Mouse (Mus musculus): ENCODE measurements around the gene Eif1b. TPM values are rescaled to one million over a fixed set of nuclear protein-coding genes. Genes with fewer than 3 reads are reported as not detected.

The Eif1b gene
- polyA plus RNA-seq (2015; fragmentation: Nextera tagmentation; extraction: Ambion mirVana) = 214 and 224 TPM in 2 replicates

DNA sequence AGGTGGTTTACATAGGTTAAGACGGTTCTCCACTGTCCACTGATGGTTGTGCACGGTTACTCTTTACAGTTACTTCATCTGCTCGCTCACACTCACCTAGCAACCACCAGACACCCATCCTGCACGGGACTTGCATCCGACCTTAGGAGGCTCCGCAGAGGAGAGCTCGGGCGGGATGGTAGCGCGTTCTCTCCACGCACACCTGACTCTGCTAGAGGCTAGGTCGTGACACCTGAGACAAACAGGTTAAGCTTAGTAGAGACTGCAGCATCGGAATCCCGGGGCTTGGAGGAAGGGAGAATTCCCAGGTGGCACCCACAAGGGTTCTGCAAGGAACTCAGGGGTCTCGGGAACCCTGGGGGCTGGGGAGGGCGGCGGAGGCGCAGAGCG, at the start of gene Eif1b:
Gene Eif1b (plus strand): TSS at position 223 of the 390 bp plus-strand sequence.
- Histone ChIP-seq H3K4me1 (peaks cover 18% of the 10 kb centered on the region), H3K27me3 (no peaks in the 10 kb centered on the region), H3K9me3 (no peaks in the 10 kb centered on the region), H3K4me2 (replicated peaks) (peak within 1 kb of the TSS; percentile 88), H3K27ac (peak within 1 kb of the TSS; percentile 94), H3K36me3 (peaks cover 25% of the 10 kb centered on the region), H3K9ac (peak within 1 kb of the TSS; percentile 98), H3K4me3 (peak within 1 kb of the TSS; percentile 87)
- ATAC-seq (ENCODE audit: low FRiP score, low read depth) = peak; percentile 52
- WGBS = 3% methylated on average over 19 of the region's 19 CpGs

DNA sequence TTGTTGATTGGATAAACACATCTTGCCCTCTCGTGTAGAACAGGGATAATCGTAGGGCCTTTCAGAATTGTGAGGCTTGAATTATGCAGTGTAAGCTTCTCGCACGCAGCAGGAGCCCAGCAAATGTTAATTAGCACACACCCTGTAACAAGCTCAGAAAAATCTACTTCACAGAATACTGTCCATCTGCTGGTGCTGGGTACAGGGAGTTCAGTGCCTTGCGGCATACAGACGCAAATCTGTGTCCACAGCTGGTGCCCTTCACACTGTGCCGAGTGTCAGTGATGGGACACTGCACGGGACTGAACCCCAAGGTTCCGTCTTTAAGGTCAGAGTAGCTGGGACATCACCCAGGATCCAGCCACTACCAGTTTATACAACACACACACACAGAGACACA, 47.4 kb upstream of the Eif1b start:
- 78% methylated on average over 9 of the region's 9 CpGs for WGBS
- no peaks in the 10 kb centered on the region for H3K27me3 ChIP-seq

GRCm38 (mm10) chr9:120449696-120450329, 42.2 kb upstream of the Eif1b start:
- Histone ChIP-seq H3K9ac (no peak overlapping the region), H3K36me3 (no peaks in the 10 kb centered on the region), H3K4me3 (no peak overlapping the region), H3K27ac (no peak overlapping the region), H3K27me3 (no peaks in the 10 kb centered on the region), H3K4me2 (replicated peaks) (no peak overlapping the region), H3K9me3 (no peaks in the 10 kb centered on the region), H3K4me1 (no peaks in the 10 kb centered on the region)
- no peak for ATAC-seq (ENCODE audit: low FRiP score, low read depth)
- WGBS = 73% methylated on average over 6 of the region's 6 CpGs

More for the DNA sequence above, 47.4 kb upstream of the Eif1b start:
- Histone ChIP-seq H3K9me3 (no peaks in the 10 kb centered on the region), H3K4me1 (no peaks in the 10 kb centered on the region), H3K9ac (no peak overlapping the region), H3K27ac (no peak overlapping the region), H3K4me2 (replicated peaks) (no peak overlapping the region), H3K4me3 (no peak overlapping the region), H3K36me3 (no peaks in the 10 kb centered on the region)
- no peak for ATAC-seq (ENCODE audit: low FRiP score, low read depth)

GRCm38 (mm10) chr9:120455768-120456655, 36.0 kb upstream of the Eif1b start:
- 23% methylated on average over 9 of the region's 9 CpGs for WGBS
- peak; percentile 81 for ATAC-seq (ENCODE audit: low FRiP score, low read depth)
- no peak overlapping the region for H3K4me3 ChIP-seq
- no peaks in the 10 kb centered on the region for H3K36me3 ChIP-seq
- peak overlapping the region; percentile 25; the same call in 1 of the 2 replicates for H3K4me2 ChIP-seq (replicated peaks)
- peak overlapping the region; percentile 88 for H3K27ac ChIP-seq
- no peaks in the 10 kb centered on the region; the same call in 1 of the 2 replicates for H3K9me3 ChIP-seq
- no peak overlapping the region for H3K9ac ChIP-seq
- peaks cover 16% of the 10 kb centered on the region for H3K4me1 ChIP-seq
- no peaks in the 10 kb centered on the region for H3K27me3 ChIP-seq

GRCm38 (mm10) chr9:120470431-120470830, 21.6 kb upstream of the Eif1b start:
- Histone ChIP-seq H3K9ac (no peak overlapping the region), H3K4me1 (no peaks in the 10 kb centered on the region), H3K4me3 (no peak overlapping the region), H3K4me2 (replicated peaks) (no peak overlapping the region), H3K27ac (no peak overlapping the region), H3K9me3 (no peaks in the 10 kb centered on the region), H3K27me3 (no peaks in the 10 kb centered on the region), H3K36me3 (no peaks in the 10 kb centered on the region)
- no peak for ATAC-seq (ENCODE audit: low FRiP score, low read depth)
- 92% methylated on average over 1 of the region's 1 CpGs for WGBS

DNA sequence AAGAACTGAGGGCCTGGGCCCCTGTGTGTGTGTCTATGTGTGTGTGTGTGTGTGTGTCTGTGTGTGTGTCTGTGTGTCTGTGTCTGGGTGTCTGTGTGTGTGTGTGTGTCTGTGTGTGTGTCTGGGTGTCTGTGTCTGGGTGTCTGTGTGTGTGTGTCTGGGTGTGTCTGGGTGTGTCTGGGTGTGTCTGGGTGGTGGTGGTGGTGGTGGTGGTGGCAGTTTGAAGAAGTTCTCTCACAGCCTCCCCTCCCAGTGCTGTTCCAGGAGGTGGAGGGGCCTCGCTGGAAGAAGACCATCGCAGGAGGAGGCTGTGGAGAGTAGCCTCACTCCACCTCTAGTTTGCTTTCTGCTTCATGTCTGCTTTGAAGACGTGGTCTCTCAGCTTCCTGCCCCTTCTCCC, 10.4 kb upstream of the Eif1b start:
- Histone ChIP-seq H3K36me3 (no peaks in the 10 kb centered on the region), H3K4me3 (no peak overlapping the region), H3K4me1 (peaks cover 10% of the 10 kb centered on the region; the same call in 1 of the 2 replicates), H3K27ac (no peak overlapping the region), H3K27me3 (no peaks in the 10 kb centered on the region), H3K9me3 (no peaks in the 10 kb centered on the region), H3K9ac (no peak overlapping the region), H3K4me2 (replicated peaks) (no peak overlapping the region)
- no peak for ATAC-seq (ENCODE audit: low FRiP score, low read depth)
- WGBS = 80% methylated on average over 3 of the region's 3 CpGs

DNA sequence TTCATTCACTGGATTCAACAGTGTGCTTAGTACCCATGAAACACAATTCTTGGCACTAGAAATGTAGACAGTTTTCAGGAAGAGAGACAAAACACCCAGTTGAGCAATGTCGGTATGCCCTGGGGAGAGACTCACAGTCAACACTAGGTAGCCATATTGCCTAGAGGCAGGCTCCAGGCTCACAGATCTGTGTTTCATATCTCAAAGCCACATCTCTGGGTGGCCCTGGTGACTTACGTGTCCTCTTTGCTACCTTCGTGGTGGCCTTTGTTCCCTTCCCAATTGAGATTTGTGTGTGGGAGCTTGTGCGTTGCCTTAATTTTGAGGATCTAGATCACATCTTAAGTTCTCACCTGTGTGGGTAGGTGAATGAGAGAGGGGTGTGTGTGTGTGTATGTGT, 9.7 kb upstream of the Eif1b start:
- Histone ChIP-seq H3K9me3 (no peaks in the 10 kb centered on the region), H3K4me2 (replicated peaks) (no peak overlapping the region)
- 92% methylated on average over 4 of the region's 4 CpGs for WGBS

DNA sequence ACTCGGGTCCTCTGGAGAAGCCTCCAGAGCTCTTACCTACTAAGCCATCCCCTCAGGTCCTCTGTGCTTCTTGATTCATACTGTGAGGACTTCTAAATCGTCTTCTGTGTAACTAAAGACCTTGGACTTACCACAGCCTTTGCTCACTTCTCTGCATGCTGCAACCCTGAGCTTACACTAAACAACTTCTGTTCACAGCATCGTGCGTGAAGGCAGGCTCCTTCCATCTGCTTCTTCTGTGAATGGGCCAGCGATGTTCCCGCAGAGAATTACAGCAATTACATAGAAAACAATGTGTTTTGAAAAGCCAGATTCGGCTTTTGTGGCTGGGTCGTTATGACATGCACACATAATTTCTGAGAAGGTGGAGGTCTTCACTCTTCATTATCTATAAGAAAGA, 8.9 kb upstream of the Eif1b start:
- no peak overlapping the region for H3K4me3 ChIP-seq
- no peaks in the 10 kb centered on the region for H3K9me3 ChIP-seq
- H3K4me1 ChIP-seq = peaks cover 5% of the 10 kb centered on the region; the same call in 1 of the 2 replicates
- 82% methylated on average over 8 of the region's 8 CpGs for WGBS
- no peaks in the 10 kb centered on the region for H3K36me3 ChIP-seq
- ATAC-seq (ENCODE audit: low FRiP score, low read depth) = no peak
- no peak overlapping the region for H3K4me2 ChIP-seq (replicated peaks)
- no peak overlapping the region for H3K27ac ChIP-seq
- no peaks in the 10 kb centered on the region for H3K27me3 ChIP-seq
- H3K9ac ChIP-seq = no peak overlapping the region

More for the DNA sequence above, 9.7 kb upstream of the Eif1b start:
- Histone ChIP-seq H3K4me3 (no peak overlapping the region), H3K27me3 (no peaks in the 10 kb centered on the region), H3K27ac (no peak overlapping the region), H3K9ac (no peak overlapping the region), H3K36me3 (no peaks in the 10 kb centered on the region), H3K4me1 (peaks cover 10% of the 10 kb centered on the region; the same call in 1 of the 2 replicates)
- ATAC-seq (ENCODE audit: low FRiP score, low read depth) = no peak

- 80% methylated on average over 8 of the region's 8 CpGs for WGBS
These were observed 5.0 kb upstream of the Eif1b start for GRCm38 (mm10) chr9:120487076-120487475.

GRCm38 (mm10) chr9:120491509-120491908, 523 bp upstream of the Eif1b start:
- WGBS = 81% methylated on average over 3 of the region's 3 CpGs
- H3K27ac ChIP-seq = peak overlapping the region; percentile 94; the same call in 1 of the 2 replicates
- H3K36me3 ChIP-seq = peaks cover 25% of the 10 kb centered on the region
- no peak for ATAC-seq (ENCODE audit: low FRiP score, low read depth)
- H3K4me1 ChIP-seq = peaks cover 18% of the 10 kb centered on the region
- H3K27me3 ChIP-seq = no peaks in the 10 kb centered on the region
- H3K4me2 ChIP-seq (replicated peaks) = peak overlapping the region; percentile 88
- no peaks in the 10 kb centered on the region for H3K9me3 ChIP-seq
- H3K4me3 ChIP-seq = peak overlapping the region; percentile 87
- peak overlapping the region; percentile 98 for H3K9ac ChIP-seq

More at GRCm38 (mm10) chr9:120487076-120487475, 5.0 kb upstream of the Eif1b start:
- no peak overlapping the region for H3K4me3 ChIP-seq
- no peak overlapping the region for H3K4me2 ChIP-seq (replicated peaks)
- no peaks in the 10 kb centered on the region for H3K27me3 ChIP-seq
- H3K9me3 ChIP-seq = no peaks in the 10 kb centered on the region
- no peak for ATAC-seq (ENCODE audit: low FRiP score, low read depth)
- no peak overlapping the region for H3K27ac ChIP-seq
- H3K4me1 ChIP-seq = 0 out of 2 replicates have a peak, but pooled peaks cover 4% of the 10 kb centered on the region
- H3K36me3 ChIP-seq = no peaks in the 10 kb centered on the region
- no peak overlapping the region for H3K9ac ChIP-seq

DNA sequence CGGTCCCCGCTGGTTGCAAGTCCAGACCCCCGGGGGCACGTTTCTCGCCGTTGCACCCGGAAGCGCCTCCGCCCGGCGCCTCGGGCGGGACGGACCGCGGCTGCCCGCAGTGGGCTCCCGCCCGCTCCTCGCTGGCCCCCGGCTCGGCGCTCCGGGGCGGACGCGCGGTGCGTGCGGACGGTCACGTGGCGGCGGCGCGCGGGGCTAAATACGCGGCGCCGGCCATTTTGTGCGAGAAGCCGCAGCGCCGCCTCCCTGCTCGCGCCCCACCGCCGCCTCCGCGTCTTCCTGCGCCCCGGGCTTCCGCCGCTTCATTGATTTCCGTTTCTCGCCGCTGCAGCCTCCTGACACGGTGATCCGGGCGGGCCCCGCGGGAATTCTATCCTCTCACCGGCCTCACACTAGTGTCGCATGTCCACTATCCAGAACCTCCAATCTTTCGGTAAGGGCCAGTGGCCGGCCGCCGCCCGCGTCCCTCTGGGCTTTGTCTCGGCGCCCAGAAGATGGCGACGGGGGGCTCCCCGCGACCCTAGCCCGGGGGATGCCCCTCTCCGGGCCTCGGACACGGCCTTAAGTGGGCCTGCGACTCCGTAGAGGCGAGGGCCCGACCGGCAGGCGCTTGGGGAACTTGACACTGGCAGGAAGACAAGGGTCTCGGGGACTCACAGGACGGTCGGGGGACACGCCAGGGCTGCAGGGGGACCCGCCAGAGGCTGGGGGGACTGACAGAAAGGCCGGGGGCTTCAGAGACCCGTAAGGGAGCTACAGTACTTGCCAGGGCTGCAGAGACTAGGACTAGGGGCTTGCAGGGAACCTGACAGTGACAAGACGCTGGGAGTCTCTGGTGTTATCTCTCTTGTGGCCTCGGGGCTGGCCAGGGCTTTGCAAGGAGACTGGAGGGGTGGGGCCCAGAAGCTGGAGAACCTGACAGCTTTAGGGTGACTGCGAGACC, 644 bp downstream of the Eif1b start:
- H3K4me3 ChIP-seq = peak overlapping the region; percentile 87
- H3K27ac ChIP-seq = peak overlapping the region; percentile 94
- peaks cover 18% of the 10 kb centered on the region for H3K4me1 ChIP-seq
- peak overlapping the region; percentile 98 for H3K9ac ChIP-seq
- H3K27me3 ChIP-seq = no peaks in the 10 kb centered on the region
- WGBS = under 1% methylated on average over 72 of the region's 97 CpGs
- H3K4me2 ChIP-seq (replicated peaks) = peak overlapping the region; percentile 88
- no peaks in the 10 kb centered on the region for H3K9me3 ChIP-seq
- H3K36me3 ChIP-seq = peaks cover 25% of the 10 kb centered on the region
- ATAC-seq (ENCODE audit: low FRiP score, low read depth) = peak; percentile 76

All from limb, embryonic 13.5 days (tissue).